Mouse (Mus musculus): Measurements from ENCODE around the gene Asrgl1.
A peak's percentile ranks its signal among the peaks of the same experiment; 100 is the strongest.
"Not testable (repeated sequence)": the region's sequence is repeated elsewhere in the genome, so short reads cannot be mapped to it uniquely, and the experiment has no call there.

The Asrgl1 gene

DNA sequence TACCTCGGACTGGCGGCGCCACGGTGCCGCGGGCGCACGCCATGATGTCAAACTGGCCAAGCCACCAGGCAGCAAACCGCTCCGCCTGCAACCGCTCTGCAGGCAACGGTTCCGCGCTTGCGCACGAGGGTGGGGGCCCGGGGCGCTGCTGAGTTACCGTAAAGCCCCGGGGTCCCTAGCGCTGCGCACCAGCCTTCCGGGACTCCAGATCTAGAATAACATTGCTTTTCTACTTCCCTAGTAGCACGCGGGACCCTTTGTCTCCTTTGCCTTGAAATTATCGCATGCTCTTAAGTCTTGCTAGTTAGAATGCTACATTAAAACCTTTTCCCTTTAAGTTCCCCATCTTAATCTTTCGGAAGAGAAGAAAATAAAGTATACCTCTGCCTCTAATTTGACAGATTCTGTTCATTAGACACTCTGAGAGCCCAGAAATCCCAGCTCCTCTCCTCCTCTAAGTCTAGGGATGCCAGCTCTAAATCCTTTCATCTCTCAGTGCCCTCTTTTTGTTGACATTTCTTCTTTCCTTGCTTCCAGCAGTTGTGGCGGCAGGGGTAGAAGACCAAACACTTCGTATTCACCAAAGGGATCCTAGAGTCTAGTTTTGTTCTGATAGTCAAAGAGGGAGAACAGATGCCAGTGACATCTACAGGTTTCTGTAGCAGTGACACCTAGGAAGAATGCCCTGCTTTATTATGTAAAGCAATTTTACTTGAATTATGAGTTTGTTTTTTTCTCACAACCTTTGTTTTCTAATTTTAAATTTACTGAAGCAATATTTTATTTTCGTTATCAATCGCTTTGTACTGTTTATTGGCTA is at the start of gene Asrgl1:
Gene Asrgl1, minus strand, starts transcription at position 125 of the 820 bp plus-strand sequence.
- DNase-seq (ENCODE audit: low read depth) = peak; percentile 84

DNA sequence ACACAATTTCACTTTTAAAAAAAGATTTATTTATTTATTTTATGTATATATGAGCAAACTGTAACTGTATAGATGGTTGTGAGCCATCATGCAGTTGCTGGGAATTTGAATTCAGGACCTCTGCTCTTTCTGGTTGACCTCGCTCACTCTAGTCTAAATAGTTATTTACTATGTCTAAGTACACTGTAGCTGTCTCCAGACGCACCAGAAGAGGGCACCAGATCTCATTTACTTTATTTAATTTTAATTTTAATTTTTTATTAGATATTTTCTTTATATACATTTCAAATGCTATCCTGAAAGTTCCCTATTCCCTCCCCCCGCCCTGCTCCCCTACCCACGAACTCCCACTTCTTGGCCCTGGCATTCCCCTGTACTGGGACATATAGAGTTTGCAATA is 10.8 kb upstream of the Asrgl1 start:
- DNase-seq (ENCODE audit: low read depth) = no peak

DNA sequence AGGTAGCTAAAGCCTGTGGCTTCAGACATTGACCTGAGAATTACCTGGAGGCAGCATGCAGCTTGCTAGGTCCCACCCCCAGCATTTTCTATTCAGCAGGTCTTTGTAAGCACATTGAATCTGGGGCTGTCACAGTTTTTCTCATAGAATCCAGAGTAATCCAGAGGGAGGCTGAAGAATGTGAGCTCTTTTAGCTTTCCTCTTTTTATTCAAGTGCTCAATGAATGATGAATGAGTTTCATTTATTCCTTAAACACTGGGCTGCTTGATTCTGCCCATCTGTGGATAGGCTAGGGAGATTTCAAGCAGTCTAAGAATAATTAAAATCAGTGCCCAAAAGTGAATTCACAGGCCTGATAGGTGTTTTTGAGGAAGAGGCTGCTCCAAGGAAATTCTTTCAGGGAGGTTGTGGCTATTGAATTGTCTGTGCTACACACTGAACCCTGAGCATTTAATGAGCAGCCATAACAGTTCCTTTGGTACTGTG is 8.2 kb upstream of the Asrgl1 start:
- DNase-seq (ENCODE audit: low read depth) = no peak

DNA sequence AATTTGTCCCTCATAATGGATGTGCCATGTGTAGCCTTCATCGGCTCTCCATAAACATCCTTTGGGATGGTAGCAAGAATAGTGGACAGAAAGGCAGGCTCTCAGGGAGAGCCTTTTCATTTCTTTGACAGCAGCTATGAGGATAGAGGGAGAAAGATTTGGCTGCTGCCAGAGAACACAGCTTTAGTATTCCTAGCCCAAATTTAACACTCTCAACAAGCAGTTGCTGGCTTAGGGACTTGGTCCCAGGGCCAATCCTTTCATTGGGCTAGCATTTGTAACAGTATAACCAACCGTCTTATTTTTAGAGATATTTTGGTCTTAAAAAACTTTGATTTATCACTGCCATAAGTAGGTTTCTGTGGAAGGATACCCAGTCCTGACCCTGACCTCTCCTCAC is 7.8 kb upstream of the Asrgl1 start:
- no peak for DNase-seq (ENCODE audit: low read depth)

DNA sequence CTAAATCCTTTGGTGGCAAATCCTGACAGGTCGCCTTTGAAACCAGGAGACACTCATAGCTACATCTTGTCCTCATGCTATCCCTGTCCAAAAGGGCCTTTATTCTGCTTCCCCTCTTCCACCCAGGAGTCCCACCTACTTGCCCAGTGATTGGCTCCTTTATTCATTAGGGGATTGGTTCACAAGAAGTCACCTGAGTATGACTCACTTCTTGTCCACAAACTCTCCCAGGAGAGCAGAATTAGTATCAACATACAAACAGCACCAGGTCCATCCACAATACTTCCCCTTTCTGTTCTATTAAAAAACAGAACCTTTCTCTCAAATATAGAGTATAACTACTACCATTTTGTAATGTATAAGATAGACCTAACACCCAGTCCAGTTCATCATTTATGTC is 4.9 kb upstream of the Asrgl1 start:
- not testable (repeated sequence) for DNase-seq (ENCODE audit: low read depth)

DNA sequence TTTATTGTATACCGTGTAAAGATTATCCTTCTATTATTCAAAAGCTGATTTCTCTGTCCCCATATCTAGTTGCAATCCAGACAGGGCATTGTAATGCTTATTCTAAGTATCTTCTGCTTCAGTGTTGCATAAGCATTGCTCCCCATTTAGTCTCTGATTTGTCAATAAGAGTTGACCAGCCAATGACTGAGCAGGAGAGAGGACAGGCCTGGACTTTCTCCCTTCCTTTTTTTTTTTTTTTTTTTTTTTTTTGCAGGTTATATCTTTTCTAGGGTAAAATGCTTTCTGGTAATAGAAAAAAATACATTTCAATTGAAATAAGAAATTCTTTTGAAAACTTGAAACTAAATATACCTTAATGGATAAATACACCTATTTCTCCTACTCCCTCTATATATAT is 1.7 kb upstream of the Asrgl1 start:
- no peak for DNase-seq (ENCODE audit: low read depth)

DNA sequence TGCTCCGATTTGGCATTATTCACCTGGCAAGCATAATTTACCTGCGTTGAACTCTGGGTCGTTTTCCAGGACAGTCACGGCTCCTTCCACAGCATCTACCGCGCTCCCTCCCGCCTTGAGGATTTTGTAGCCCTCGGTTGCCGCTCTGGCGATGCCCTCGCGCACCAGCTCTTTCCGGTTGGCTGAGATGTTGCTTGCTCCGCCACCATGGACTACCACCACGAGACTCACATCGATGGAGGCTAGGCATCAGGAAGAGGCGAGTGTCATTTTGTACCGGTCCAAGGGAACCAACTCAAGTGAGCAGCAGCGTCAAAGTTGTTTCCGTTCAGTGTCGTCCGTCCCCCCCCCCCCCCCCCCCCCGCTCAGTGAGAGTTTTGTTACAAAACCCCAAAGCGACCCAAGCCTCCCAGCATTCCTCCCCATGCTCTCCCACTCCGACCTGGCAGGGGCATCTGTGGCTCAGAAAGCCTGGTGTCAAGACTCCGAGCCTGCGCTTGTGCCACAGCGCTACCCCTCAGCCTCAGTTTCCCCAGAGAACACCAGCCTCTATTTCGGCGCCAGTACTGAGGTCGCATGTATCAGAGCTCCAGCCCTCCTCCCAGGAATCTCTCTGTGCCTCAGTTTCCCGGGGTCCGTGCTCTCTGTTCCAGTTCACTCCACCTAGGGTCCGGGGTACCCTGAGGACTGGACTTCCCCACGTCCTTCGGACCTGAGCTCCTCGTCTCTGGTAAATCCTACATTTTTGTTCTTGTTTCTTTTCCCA is 507 bp downstream of the Asrgl1 start:
- no peak for DNase-seq (ENCODE audit: low read depth)

DNA sequence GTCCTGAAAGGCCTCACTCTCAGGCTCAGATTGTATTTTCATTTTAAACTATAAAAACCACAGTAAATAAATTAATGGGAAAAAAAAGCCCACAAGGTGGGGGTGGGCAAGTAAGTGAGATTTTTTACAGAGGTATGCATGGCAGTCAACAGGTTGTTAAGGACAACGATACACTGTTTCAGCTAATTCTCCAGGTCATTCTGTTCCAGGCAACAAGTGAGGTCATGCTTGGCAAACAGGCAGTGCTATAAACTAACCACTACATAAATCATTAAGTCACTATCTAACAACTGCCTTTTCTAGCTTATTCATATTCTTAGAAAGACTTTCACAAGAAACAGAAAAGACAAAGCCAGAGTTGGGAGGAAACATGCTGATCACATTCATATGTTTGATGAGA is 5.4 kb downstream of the Asrgl1 start:
- DNase-seq (ENCODE audit: low read depth) = no peak

DNA sequence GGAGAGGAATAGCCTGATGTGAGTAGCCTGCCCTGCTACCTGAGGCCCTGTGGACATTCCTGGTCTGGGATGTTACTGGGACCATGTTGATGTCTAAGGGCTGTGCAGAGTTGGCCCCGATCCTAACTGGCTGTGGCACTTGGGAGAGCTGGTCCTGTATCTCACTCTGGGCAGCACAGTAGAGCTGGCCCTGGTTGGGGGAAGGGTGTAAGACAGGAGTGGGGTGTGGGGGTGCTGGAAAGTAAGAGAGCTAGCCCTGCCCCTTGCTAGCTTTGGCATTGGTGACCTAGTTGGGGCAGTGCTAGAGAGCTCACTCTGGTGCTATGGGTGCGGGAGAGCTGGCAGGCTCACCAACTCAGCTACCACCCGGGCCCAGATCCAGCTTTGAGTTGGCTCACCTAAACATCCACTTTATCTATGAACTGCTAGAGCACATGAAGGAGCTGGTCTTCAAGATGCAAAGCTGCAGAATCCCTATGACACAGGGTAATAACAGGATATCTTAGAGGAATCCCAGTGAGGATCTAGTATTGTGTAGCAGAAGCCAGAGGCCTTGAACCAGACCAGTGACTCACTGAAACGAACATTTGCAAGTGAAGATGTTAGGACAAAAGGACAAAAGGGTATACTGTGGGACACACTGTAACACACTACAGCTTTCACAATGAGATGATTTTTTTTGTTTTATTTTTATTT is 6.8 kb downstream of the Asrgl1 start:
- no peak for DNase-seq (ENCODE audit: low read depth)

DNA sequence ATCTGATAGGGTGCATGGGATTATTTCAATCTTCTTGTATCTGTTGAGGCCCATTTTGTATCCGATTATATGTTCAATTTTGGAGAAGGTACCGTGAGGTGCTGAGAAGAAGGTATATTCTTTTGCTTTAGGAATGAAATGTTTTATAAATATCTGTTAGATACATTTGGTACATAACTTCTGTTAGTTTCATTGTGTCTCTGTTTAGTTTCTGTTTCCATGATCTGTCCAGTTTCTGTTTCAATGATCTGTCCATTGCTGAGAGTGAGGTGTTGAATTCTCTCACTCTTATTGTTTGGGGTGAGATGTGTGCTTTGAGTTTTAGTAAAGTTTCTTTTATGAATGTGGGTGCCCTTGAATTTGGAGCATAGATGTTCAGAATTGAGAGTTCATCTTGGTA is 11.4 kb downstream of the Asrgl1 start:
- DNase-seq (ENCODE audit: low read depth) = not testable (repeated sequence)

DNA sequence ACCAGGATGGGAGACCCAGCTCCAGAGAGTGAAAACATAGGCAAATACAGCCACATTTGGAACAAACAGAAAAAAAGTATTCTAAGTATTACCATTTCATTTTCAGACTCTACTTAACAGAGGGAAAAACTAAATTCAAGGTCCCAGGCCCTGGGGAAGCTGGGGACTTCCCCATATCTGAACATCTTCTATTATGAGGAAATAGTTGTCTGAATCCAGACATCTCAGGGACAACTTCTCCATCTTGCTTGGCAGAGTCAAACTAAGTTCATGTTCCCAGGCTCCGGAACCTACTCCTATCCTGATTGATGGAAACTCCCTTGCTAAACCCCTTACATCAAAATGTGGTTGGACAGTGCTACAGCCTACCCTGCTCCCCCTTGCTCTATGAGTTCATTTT is 13.0 kb downstream of the Asrgl1 start:
- no peak for DNase-seq (ENCODE audit: low read depth)

DNA sequence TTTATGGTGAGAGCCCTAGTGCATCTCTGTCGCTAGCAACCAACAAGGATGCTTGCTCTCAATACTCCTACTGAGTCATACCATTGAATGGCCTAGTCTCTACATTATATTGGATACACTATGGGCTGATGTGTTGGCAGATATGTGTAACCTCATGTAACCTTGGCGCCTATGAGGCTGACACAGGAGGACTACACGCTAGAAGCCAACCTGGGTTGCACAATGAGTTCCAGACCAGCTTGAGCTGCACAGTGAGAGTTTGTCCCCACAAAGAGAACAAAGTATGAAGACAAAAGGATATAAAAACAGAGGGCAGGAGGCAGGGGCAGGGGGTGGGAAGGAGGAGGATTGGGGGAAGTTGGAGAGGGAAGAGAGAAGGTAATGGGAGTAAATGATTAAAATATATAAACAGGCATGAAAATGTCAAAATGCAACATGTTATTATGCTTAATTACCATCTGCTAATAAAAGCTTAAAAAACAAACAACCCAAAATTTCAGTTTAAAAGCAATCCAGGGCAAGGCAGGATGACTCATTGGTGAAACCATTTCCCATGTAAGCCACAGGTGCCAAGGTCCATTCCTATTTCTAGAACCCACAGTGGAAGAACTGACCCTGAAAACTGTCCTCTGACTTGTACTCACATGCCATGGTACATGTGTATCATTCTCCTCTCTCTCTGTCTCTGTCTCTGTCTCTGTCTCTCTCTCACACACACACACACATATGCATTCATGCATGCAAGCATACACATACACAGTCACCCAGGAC is 15.6 kb downstream of the Asrgl1 start:
- DNase-seq (ENCODE audit: low read depth) = no peak

DNA sequence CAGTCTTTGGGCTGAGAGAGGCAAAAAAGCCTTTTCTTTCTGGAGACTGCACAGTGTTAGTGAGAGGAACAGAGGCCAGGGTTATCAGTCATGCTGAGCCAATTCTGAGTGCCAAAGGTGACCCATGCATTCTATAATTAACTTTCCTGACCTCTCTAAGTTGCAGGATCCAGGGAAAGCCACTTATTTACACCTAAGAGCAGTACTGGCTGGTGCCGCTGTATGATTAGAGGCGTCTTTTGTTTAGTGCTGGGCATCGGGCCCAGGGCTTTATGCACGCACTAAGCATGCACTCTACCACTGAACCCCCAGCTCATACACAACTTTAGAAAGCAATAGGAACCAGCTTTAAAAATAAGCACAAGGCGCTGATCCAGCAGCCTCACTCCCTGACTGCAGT is 18.2 kb downstream of the Asrgl1 start:
- no peak for DNase-seq (ENCODE audit: low read depth)

DNA sequence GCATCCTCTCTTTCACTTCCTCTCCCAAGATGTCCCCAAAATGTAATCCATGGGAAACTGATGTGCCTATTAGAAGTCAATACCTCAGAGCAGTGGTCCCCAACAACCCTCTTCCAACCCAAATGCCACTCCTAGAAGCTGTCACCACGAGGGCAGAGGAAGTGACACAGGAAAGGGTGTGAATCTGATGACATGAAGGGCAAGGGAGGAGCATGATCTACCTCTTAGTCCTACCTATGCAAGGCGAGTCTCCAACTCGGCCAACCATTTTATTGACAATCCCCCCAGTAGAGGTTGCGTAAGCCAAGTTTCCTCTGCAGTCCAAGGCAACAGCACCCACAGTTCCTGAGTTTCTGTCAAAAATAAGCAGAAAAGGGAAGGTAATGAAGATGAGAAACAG is 19.2 kb downstream of the Asrgl1 start:
- DNase-seq (ENCODE audit: low read depth) = no peak

DNA sequence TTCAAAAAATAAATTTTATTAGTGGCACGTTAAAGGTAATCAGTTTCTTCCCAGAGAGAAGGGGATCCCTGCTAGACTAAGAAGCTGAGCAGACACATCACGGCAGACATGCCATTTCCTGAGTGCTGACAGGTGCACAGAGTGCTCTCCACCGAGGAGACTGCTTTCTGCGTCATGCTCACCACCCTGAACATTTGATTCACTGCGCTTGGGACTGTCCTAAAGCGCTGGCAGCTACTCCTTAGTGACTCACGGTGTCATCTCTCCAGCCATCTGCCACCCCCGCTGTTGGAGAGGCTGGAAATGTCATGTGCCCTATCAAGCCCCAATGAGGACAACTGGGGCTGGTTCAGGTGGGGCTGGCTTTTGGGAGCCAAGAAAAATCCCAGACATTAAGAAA is 23.4 kb downstream of the Asrgl1 start:
- DNase-seq (ENCODE audit: low read depth) = no peak

DNA sequence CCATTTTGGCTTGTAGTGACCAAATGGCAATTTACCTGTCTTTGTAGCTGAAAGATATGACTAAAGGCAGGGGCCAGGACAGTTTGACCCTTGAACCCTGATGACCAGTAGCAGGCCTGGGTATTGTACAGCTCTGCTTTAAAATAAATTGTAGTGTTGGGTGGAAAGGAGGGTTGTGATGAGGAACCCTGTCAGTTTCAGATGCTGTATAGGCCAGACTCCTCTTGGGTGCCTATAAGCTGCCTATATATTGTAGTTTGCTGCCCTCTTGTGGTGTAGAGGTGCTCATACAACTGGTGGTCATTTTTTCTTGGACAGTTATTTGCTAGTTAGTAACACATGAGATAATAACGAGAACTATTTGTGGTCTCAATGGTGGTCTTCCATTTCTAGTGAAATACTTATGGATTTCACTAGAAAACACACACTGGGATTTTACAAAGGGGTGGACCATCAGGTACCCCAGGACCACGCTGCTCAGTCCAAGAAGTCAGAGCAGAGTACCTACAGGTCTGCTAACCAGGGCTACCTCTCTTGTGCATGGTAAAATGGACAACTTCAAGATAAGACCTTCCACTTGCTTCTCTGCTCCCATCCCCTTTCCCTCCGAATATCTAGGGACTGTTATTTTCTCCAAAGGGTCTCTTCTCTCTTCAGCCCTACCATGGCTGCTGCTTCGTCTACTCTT is 25.1 kb downstream of the Asrgl1 start:
- DNase-seq (ENCODE audit: low read depth) = peak; percentile 62

DNA sequence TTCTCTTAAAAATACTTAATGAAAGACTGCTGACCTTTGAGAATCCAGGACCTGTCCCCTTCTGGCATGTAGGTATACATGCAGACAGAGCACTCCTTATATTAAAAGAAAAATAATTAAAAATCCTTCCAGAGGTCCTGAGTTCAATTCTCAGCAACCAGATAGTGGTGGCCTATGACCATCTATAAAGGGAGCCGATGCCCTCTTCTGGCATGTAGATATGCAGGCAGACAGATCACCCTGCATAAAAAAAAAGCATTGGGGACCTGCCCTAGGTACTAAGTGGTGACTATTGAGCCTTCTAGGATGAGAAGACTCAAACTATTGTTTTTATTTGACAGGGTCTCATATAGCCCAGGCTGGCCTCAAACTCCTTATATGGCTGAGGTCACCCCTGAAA is 26.9 kb downstream of the Asrgl1 start:
- DNase-seq (ENCODE audit: low read depth) = no peak

DNA sequence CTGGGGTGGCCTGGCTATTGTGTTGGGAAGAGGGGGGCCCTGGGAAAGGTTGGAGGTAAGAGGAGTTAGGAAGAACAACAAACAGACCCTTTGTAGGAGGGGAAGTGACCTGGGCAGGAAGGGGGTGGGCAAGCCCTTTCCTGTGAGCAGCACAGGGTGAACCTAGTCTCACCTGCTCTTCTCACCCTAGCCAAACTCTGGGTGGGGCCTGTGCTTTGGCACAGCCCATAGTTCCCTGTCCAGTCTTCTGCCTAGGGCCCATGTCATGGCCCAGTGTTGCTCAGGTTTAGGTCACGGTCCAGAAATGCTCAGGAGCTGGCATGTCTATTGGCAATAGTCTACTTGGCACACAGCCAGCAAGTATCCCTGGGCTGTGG is 28.1 kb downstream of the Asrgl1 start:
- DNase-seq (ENCODE audit: low read depth) = no peak

DNA sequence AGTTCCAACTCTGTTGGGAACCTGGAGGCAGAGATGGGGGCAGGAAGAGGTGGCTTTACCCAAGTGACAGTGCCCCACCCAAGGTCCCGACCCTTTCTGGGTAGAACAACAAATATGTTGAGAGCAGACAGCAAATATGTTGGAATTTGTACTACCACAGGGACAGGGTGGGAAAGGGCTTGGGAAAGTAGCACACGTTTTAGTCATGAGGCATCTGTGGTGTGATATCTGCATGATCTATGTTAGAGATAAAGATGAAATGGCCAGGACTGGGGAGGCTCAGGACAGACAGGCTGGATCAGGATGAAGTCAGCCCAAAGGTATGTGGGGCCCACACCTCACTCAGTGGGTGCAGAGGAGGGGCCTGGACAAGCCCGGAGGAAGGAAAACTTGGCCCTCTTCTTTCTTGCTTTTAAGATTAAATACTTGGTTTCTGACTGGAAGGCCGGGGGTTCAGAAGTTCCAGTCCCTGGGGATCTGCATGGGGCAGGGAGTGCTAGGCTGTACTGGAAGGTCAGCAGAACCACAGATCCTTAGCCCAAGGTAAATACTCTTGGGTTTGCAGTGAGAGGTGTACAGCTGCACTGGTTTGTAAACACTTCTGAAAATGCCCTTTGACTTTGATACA is 28.6 kb downstream of the Asrgl1 start:
- DNase-seq (ENCODE audit: low read depth) = no peak

DNA sequence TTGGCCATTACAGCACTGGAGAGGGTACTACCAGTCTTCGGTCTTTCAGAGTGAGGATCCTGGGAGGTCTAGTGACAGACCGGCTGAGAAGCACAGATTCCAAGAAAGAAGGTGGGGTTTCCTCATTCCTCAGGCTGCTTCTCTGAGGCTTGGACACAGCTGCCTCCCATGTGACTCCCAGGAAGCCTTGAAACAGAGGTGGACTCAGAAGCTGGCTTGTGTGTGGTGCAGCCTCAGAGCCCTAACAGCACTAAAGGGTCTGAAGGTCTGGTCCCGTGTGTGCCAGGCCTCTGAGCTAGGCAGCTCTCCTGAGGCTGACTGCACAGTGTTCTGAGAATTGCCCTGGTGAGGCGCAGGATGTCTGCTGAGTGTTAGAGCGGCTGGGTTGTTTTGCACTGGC is 29.3 kb downstream of the Asrgl1 start:
- DNase-seq (ENCODE audit: low read depth) = no peak

DNA sequence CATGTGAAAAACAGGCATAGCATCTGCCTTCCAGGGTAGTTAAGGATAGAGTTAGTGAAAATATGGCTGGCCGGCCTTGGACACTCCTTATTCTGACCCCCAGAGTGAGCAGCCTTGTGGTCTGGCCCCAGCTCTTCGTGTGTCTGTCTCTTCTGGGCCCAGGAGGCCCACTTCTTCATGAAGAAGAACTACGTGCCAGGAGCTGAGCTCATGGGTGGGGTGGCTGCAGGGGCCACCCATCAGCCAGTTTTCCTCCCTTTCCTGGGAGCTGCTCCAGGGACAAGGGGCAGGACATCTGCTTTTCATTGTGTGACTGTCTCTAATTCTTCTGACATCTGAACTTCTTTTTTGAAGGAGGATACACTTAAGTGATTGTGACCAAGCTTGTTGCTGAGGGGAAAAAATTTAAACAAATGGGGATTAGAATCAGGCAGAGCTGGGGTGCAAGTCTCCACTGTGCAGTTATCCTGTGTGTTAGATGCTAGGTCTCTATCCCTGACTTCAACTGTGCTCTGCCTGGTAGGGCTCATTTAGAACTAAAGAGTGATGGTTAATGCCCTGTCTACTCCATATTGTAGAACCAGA is 30.2 kb downstream of the Asrgl1 start:
- DNase-seq (ENCODE audit: low read depth) = no peak
